Mouse (Mus musculus): ENCODE data around the gene Trim17. TPM values are rescaled to one million over a fixed set of nuclear protein-coding genes. Genes with fewer than 3 reads are reported as not detected.

The Trim17 gene
- 0.22 and 0.46 TPM in 2 replicates for polyA plus RNA-seq (2012; rRNA removed)

GRCm38 (mm10) chr11:58954420-58955142 is at the start of gene Trim17, which contains the start of gene Hist3h2a:
Gene Trim17, plus strand, starts transcription at chr11:58954685.
Gene Hist3h2a, plus strand, starts transcription at chr11:58954685.

GRCm38 (mm10) chr11:58917745-58918366 is 36.6 kb upstream of the Trim17 start, which contains the start of gene Btnl10:
Gene Btnl10, plus strand, starts transcription at chr11:58917908.

GRCm38 (mm10) chr11:58938322-58939087 is 16.0 kb upstream of the Trim17 start, which contains the start of gene Rnf187:
Gene Rnf187, minus strand, starts transcription at chr11:58938916.

GRCm38 (mm10) chr11:58948542-58949479 is 5.7 kb upstream of the Trim17 start, which contains the start of gene Hist3h2ba:
Gene Hist3h2ba, plus strand, starts transcription at chr11:58948920.

GRCm38 (mm10) chr11:58978027-58978705 is 23.7 kb downstream of the Trim17 start, which contains the start of gene Trim11:
Gene Trim11, plus strand, starts transcription at chr11:58978093.

Other genes with a start within 250 kb of the Trim17 start
- gene Olfr318, start 230.7 kb upstream of the Trim17 start, polyA plus RNA-seq (2012; rRNA removed): not detected in 2 replicates
- gene Olfr317, start 215.5 kb upstream of the Trim17 start, polyA plus RNA-seq (2012; rRNA removed): not detected in 2 replicates
- not detected in 2 replicates for gene Olfr316, start 202.0 kb upstream of the Trim17 start, polyA plus RNA-seq (2012; rRNA removed)
- gene Olfr315, start 181.5 kb upstream of the Trim17 start, polyA plus RNA-seq (2012; rRNA removed): not detected in 2 replicates
- not detected in 2 replicates for gene Olfr314, start 171.7 kb upstream of the Trim17 start, polyA plus RNA-seq (2012; rRNA removed)
- gene Fam183b, start 152.7 kb upstream of the Trim17 start, polyA plus RNA-seq (2012; rRNA removed): 0.59 TPM in 1 of 2 replicates, not detected in the other
- not detected in 2 replicates for gene Olfr313, start 139.7 kb upstream of the Trim17 start, polyA plus RNA-seq (2012; rRNA removed)
- not detected in 2 replicates for gene Olfr312, start 125.4 kb upstream of the Trim17 start, polyA plus RNA-seq (2012; rRNA removed)
- not detected in 2 replicates for gene Olfr311, start 115.4 kb upstream of the Trim17 start, polyA plus RNA-seq (2012; rRNA removed)
- 1.5 and 1.7 TPM in 2 replicates for gene Gm12258, start 107.5 kb upstream of the Trim17 start, polyA plus RNA-seq (2012; rRNA removed)
- gene 2810021J22Rik, start 87.5 kb upstream of the Trim17 start, polyA plus RNA-seq (2012; rRNA removed): 1.4 and 2.9 TPM in 2 replicates
- gene Zfp39, start 50.5 kb upstream of the Trim17 start, polyA plus RNA-seq (2012; rRNA removed): 0.48 and 0.78 TPM in 2 replicates
- gene Btnl10, start 36.8 kb upstream of the Trim17 start, polyA plus RNA-seq (2012; rRNA removed): not detected in 2 replicates
- 191 and 200 TPM in 2 replicates for gene Rnf187, start 15.8 kb upstream of the Trim17 start, polyA plus RNA-seq (2012; rRNA removed)
- 4.6 and 8.8 TPM in 2 replicates for gene Hist3h2ba, start 5.8 kb upstream of the Trim17 start, polyA plus RNA-seq (2012; rRNA removed)
- gene Hist3h2a, start within 50 bp of the Trim17 start, polyA plus RNA-seq (2012; rRNA removed): 18.4 and 25.8 TPM in 2 replicates
- gene Trim11, start 23.4 kb downstream of the Trim17 start, polyA plus RNA-seq (2012; rRNA removed): 39.6 and 41.5 TPM in 2 replicates
- 0.26 and 0.27 TPM in 2 replicates for gene Obscn, start 181.7 kb downstream of the Trim17 start, polyA plus RNA-seq (2012; rRNA removed)
- gene Iba57, start 209.1 kb downstream of the Trim17 start, polyA plus RNA-seq (2012; rRNA removed): 7.6 and 7.7 TPM in 2 replicates
- 6.3 and 6.6 TPM in 2 replicates for gene Gjc2, start 228.5 kb downstream of the Trim17 start, polyA plus RNA-seq (2012; rRNA removed)
- gene Guk1, start 237.5 kb downstream of the Trim17 start, polyA plus RNA-seq (2012; rRNA removed): 151 and 180 TPM in 2 replicates
- 35.7 and 41.0 TPM in 2 replicates for gene Mrpl55, start 247.8 kb downstream of the Trim17 start, polyA plus RNA-seq (2012; rRNA removed)

Data from colon, adult 2 months (tissue).